Mouse (Mus musculus): Measurements from ENCODE around the gene Cyp20a1.

GRCm38 (mm10) chr1:60343630-60344455 lies 720 bp downstream of the Cyp20a1 start:
- TF ChIP-seq CTCF (IDR thresholded peaks at IDR 0.05; ENCODE audit: low read depth) (no peak), EP300 (IDR thresholded peaks at IDR 0.05; ENCODE audit: low read depth) (no peak)
